Mouse (Mus musculus) liver, adult 2 months (tissue): ENCODE measurements around the gene Fgfr2. TPM values are rescaled to one million over a fixed set of nuclear protein-coding genes. Genes with fewer than 3 reads are reported as not detected.

Experiments
- DNase-seq: peaks from one replicate; pipeline ENCODE4 v3.0.0-alpha.2; 2011; ENCODE audit warnings: low read depth, low spot score; ENCODE audit errors: extremely low read depth
- H3K27ac ChIP-seq: fragments of 200-500 bp; replicated peaks from 2 replicates; pipeline ENCODE4 v1.5.1; 2012; ENCODE audit warnings: low read depth, mild to moderate bottlenecking, control low read depth, inconsistent platforms, low read length; ENCODE audit not compliant: insufficient read depth
- H3K27me3 ChIP-seq: fragments of 200-500 bp; 2 replicates; pipeline ENCODE4 v1.6.1; 2012; ENCODE audit warnings: mild to moderate bottlenecking, moderate library complexity, low read length, inconsistent platforms; ENCODE audit not compliant: control insufficient read depth, insufficient read depth
- H3K36me3 ChIP-seq: fragments of 200-500 bp; 2 replicates; pipeline ENCODE4 v1.6.1; 2012; ENCODE audit warnings: low read length, inconsistent platforms; ENCODE audit not compliant: control insufficient read depth, insufficient read depth
- H3K4me1 ChIP-seq: fragments of 200-500 bp; 2 replicates; pipeline ENCODE4 v1.6.1; 2011; ENCODE audit warnings: low read length; ENCODE audit not compliant: control insufficient read depth, insufficient read depth
- H3K4me3 ChIP-seq: fragments of 200-500 bp; 2 replicates; pipeline ENCODE4 v1.5.1; 2011; ENCODE audit warnings: low read depth, mild to moderate bottlenecking, control low read depth, low read length, moderate library complexity; ENCODE audit not compliant: insufficient read depth
- H3K79me2 ChIP-seq: fragments of 200-500 bp; 2 replicates; pipeline ENCODE4 v1.6.1; 2012; ENCODE audit warnings: inconsistent platforms, mild to moderate bottlenecking, low read length, moderate library complexity; ENCODE audit not compliant: control insufficient read depth, insufficient read depth
- H3K9ac ChIP-seq: fragments of 200-500 bp; 2 replicates; pipeline ENCODE4 v1.6.1; 2012; ENCODE audit warnings: low read depth, mild to moderate bottlenecking, control low read depth, inconsistent platforms, low read length
- CTCF ChIP-seq: fragments of 200-500 bp; IDR thresholded peaks from 2 replicates; pipeline ENCODE4 v1.5.1; 2011; ENCODE audit warnings: low read depth, low read length, control low read depth
- POLR2A ChIP-seq: fragments of 200-500 bp; IDR thresholded peaks from 2 replicates; pipeline ENCODE4 v1.6.1; 2011; ENCODE audit warnings: low read length, control low read depth; ENCODE audit not compliant: insufficient read depth; ENCODE audit errors: extremely low read depth
- WGBS: fragments of 180-500 bp; shearing (Covaris S2); methylation state at CpG from one replicate; pipeline ENCODE4 v1.1.7; 2018; 5-methylcytosine and 5-hydroxymethylcytosine counted together
- polyA plus RNA-seq: library from polyadenylated mRNA; depleted of rRNA; stranded (reverse); fragments of >200 nt; gene quantifications from 2 replicates; pipeline ENCODE4 v1.2.3, GENCODE M21; 2012
- total RNA-seq: library from RNA; depleted of rRNA; stranded (reverse); fragments of >200 nt; gene quantifications from 2 replicates; pipeline ENCODE4 v1.2.3, GENCODE M21; 2014

Gene Fgfr2
- total and polyA plus RNA-seq, 2 experiments, result 16.7 to 35.2 TPM

DNA sequence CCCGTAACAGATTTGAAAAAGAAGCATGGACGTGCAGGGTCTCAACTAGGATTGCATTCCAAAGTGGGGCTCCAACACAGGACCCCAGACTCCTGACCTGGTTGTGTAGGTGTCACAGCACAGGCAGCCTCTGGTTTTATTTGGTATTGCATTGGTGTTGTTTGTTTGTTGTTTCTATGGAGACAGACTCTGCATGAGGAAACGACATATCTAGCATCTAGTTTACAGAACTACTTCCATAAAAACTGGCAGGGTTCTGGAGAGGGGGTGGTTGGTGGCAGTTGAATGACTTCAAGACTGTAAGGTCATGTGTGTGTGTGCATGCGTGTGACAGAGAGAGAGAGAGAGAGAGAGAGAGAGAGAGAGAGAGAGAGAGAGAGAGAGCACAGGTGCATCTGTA lies 2475.1 kb downstream of the Fgfr2 start:
- DNase-seq, result peak; percentile 31
- Histone ChIP-seq H3K9ac (no peak overlapping the region), H3K36me3 (no peaks in the 10 kb centered on the region), H3K4me3 (no peak overlapping the region), H3K27me3 (no peaks in the 10 kb centered on the region), H3K4me1 (peaks cover 6% of the 10 kb centered on the region; the same call in 1 of the 2 replicates), H3K27ac (no peak overlapping the region), H3K79me2 (peaks cover 27% of the 10 kb centered on the region; the same call in 1 of the 2 replicates)
- WGBS, result 57% methylated on average over 4 of the region's 4 CpGs
- TF ChIP-seq POLR2A, result no peak
- TF ChIP-seq CTCF, result no peak

DNA sequence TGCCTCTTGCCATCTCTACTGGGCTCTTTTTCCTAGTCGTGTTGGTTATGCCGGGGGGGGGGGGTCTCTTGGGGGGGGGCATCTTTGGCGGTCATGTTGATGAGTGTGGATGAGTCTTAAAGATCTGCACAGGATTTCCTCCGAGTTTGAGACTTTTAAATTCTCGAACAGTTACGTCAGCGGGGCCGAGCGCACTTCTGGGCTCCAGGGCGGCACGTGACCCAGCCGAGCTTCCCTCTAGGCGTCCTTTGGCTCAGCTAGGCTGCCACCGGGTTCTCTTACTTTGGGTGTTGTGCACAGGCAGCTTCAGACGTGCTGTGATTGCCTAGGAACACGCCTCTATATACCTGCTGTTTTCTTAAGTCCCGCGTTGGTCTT lies 2476.4 kb downstream of the Fgfr2 start:
- TF ChIP-seq CTCF (no peak), POLR2A (no peak)
- WGBS, result 5% methylated on average over 17 of the region's 18 CpGs
- Histone ChIP-seq H3K9ac (peak overlapping the region; percentile 80), H3K4me3 (peak overlapping the region; percentile 66), H3K27ac (peak overlapping the region; percentile 78), H3K4me1 (peaks cover 6% of the 10 kb centered on the region; the same call in 1 of the 2 replicates), H3K79me2 (peaks cover 21% of the 10 kb centered on the region; the same call in 1 of the 2 replicates), H3K36me3 (no peaks in the 10 kb centered on the region), H3K27me3 (no peaks in the 10 kb centered on the region)
- peak; percentile 71 for DNase-seq

DNA sequence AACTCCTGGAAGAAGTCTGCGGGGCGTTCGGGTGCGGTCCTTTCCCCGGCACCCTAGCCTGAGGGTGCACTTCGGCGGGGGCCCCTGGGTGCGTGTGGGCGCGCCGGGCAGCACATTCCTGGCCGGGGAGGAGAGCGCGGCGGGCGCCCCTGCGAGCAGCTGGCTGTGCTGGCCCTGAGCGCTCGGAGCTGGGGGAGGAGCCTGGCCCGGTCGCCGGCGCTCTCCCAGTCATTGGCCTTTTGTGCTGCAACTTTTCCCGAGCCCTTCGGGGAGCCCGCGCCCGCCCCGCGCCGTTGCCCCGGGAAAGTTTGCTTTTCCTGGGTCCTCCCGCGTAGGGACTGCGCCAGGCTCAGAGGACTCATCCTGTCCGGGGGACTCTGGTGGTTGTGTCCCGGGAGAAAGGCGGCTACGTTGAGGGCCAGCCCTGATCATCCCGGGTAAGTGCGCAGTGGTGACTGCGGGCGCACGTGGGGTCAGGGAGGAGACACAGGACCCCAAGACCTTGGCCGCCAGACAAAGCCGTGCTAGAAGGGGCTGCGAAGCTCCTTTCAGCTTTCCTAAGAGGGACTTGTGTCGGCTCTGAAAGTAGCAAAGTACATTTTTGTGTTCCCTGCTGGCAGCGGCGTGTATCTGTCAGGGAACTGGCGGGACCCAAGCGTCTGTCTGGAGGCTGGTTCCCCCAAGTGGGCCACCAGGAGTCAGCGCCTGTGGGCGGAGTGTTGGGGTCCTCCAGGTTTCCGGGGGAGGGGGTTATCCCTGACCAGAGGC lies 2477.0 kb downstream of the Fgfr2 start:
- DNase-seq, result peak; percentile 66
- no peaks in the 10 kb centered on the region for H3K36me3 ChIP-seq
- WGBS, result under 1% methylated on average over 54 of the region's 55 CpGs
- H3K27me3 ChIP-seq, result no peaks in the 10 kb centered on the region
- H3K4me1 ChIP-seq, result peaks cover 6% of the 10 kb centered on the region; the same call in 1 of the 2 replicates
- peak overlapping the region; percentile 80 for H3K9ac ChIP-seq
- H3K27ac ChIP-seq, result peak overlapping the region; percentile 78
- peak overlapping the region; percentile 66 for H3K4me3 ChIP-seq
- peaks cover 20% of the 10 kb centered on the region; the same call in 1 of the 2 replicates for H3K79me2 ChIP-seq
- TF ChIP-seq CTCF, result 0 out of 2 replicates have a peak, but pooled peaks have one; percentile 16
- TF ChIP-seq POLR2A, result 0 out of 2 replicates have a peak, but pooled peaks have one; percentile 22

DNA sequence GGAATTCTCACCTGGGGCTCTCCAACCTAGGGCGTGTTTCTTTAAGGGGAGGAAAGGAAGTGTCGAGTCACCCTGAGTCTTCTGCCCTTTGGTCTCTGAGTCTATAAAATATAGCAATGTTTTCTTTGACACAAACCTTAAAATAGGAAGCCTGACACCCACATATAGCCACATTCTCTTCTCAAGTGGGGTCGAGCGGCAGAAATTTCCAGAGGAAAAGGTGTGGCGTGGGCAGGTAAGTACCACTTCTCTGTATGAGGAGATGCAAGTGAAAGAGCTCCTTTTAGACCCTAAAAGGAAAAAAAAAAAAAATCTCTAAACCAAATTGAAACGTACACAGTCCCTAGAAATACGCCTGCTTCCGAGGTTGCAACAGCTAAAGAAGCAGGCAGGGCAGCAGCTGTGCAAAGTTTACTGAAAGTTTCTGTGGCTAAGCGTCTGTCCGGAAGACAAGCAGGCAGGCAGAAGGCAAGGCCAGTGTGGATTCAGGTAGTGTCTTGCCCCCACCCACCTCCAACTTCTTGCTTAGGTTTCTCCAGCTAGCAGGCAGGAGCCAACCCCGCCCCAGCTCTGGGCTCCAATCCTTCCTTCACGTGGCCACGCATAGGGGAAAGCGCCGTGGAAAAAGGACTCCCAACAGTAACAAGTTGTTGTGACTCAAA lies 2477.7 kb downstream of the Fgfr2 start:
- TF ChIP-seq CTCF (no peak), POLR2A (no peak)
- H3K9ac ChIP-seq, result peak overlapping the region; percentile 80
- DNase-seq, result peak; percentile 60
- H3K36me3 ChIP-seq, result no peaks in the 10 kb centered on the region
- H3K27me3 ChIP-seq, result no peaks in the 10 kb centered on the region
- H3K4me3 ChIP-seq, result peak overlapping the region; percentile 66
- 23% methylated on average over 15 of the region's 15 CpGs for WGBS
- peak overlapping the region; percentile 55 for H3K27ac ChIP-seq
- H3K79me2 ChIP-seq, result peaks cover 20% of the 10 kb centered on the region; the same call in 1 of the 2 replicates
- peaks cover 6% of the 10 kb centered on the region; the same call in 1 of the 2 replicates for H3K4me1 ChIP-seq

DNA sequence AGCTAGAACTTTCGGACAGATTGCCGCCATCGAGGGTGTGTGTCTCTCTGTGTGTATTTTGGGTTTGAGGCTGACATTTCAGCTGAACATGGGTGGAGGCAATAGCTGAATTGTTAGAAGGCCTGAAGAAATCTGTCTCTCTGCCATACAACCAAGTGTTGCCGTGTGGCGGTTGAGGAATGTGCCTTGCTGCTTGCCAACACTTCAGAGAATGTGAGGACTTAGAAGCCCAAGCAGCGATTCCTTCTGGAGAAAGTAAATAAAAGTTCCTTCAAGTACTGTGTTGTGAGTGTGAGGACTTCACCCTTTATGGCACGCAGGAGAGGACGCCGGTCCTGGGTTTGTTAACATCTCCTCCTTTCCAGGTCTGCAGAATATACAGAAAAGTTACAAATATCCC lies 2482.5 kb downstream of the Fgfr2 start:
- Histone ChIP-seq H3K4me3 (no peak overlapping the region), H3K9ac (no peak overlapping the region), H3K4me1 (peaks cover 9% of the 10 kb centered on the region), H3K27ac (no peak overlapping the region), H3K27me3 (no peaks in the 10 kb centered on the region), H3K36me3 (no peaks in the 10 kb centered on the region), H3K79me2 (no peaks in the 10 kb centered on the region)
- 90% methylated on average over 9 of the region's 9 CpGs for WGBS
- no peak for TF ChIP-seq POLR2A
- no peak for TF ChIP-seq CTCF
- DNase-seq, result no peak

DNA sequence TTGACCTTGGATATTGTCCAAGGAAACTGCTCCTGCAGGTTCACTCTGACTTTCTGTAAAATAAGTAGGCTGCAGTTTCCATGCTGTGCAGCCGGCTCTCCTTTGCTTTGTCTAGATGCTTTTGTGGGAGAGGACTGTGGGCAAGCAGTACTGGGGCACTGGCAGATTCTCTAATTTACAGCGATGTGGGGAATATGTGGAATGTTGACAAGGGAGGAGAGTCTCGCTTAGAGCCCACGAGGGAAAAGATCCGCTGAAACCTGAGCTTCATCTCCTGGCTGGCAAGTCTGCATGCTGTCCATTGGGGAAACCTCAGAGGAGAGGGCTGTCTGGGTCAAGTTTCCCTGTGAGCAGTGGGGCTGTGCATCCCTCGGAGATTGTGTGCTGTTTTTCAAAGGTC lies 2485.3 kb downstream of the Fgfr2 start:
- no peak for TF ChIP-seq POLR2A
- TF ChIP-seq CTCF, result no peak
- no peak for DNase-seq
- WGBS, result 85% methylated on average over 6 of the region's 6 CpGs
- Histone ChIP-seq H3K9ac (no peak overlapping the region), H3K27me3 (no peaks in the 10 kb centered on the region), H3K36me3 (no peaks in the 10 kb centered on the region), H3K4me3 (no peak overlapping the region), H3K27ac (no peak overlapping the region), H3K4me1 (peaks cover 6% of the 10 kb centered on the region; the same call in 1 of the 2 replicates), H3K79me2 (no peaks in the 10 kb centered on the region)
